Mouse (Mus musculus): ENCODE data around the gene Pxylp1. TPM values are rescaled to one million over a fixed set of nuclear protein-coding genes. Genes with fewer than 3 reads are reported as not detected.
A peak's percentile ranks its signal among the peaks of the same experiment; 100 is the strongest.

Pxylp1 gene
- total and polyA plus RNA-seq, 3 experiments = 7.8 to 10.1 (median 8.3) TPM

GRCm38 (mm10) chr9:96835374-96835921 lies 57.0 kb downstream of the Pxylp1 start:
- TF ChIP-seq MXI1 (IDR thresholded peaks at IDR 0.05; ENCODE audit: low read depth, low read length) = no peak
- TF ChIP-seq MAZ (IDR thresholded peaks at IDR 0.05; ENCODE audit: low read depth, low read length) = no peak
- TF ChIP-seq JUN (IDR thresholded peaks at IDR 0.05; ENCODE audit: insufficient read depth, low read depth, low read length) = no peak
- TF ChIP-seq KAT2A (IDR thresholded peaks at IDR 0.05; ENCODE audit: insufficient replicate concordance, low read length) = no peak
- TF ChIP-seq ETS1 (conservative IDR thresholded peaks at IDR 0.05; ENCODE audit: low read depth, low read length) = no peak
- TF ChIP-seq NELFE (IDR thresholded peaks at IDR 0.05; ENCODE audit: low read depth, low read length) = no peak
- no peak for TF ChIP-seq MAFK (IDR thresholded peaks at IDR 0.05; ENCODE audit: insufficient replicate concordance, low read length)
- TF ChIP-seq RCOR1 (conservative IDR thresholded peaks at IDR 0.05; ENCODE audit: low read depth, low read length) = no peak
- no peak for TF ChIP-seq JUND (conservative IDR thresholded peaks at IDR 0.05; ENCODE audit: low read depth, low read length)
- no peak for TF ChIP-seq TBP (conservative IDR thresholded peaks at IDR 0.05; ENCODE audit: low read depth, low read length)
- no peak for TF ChIP-seq ELF1 (IDR thresholded peaks at IDR 0.05; ENCODE audit: low read depth, low read length)
- Histone ChIP-seq H3K27ac (ENCODE audit: insufficient read depth, low read depth) (no peak overlapping the region), H3K4me3 (replicated peaks in 1 of 3; ENCODE audit: low read depth in 2 of 3, low read length in 2 of 3, poor library complexity in 1 of 3) (no peak overlapping the region), H3K9ac (ENCODE audit: insufficient read depth, low read depth) (no peak overlapping the region), H3K36me3 (replicated peaks in 1 of 2; ENCODE audit: control insufficient read depth in 1 of 2, insufficient read depth in 1 of 2, low read length in 1 of 2) (peaks cover 0 to 49% of the 10 kb centered on the region in 2 experiments), H3K79me2 (replicated peaks; ENCODE audit: control insufficient read depth, extremely low read depth, insufficient read depth, poor library complexity, severe bottlenecking) (no peaks in the 10 kb centered on the region), H3K9me3 (replicated peaks; ENCODE audit: low read length) (no peaks in the 10 kb centered on the region), H3K27me3 (replicated peaks) (no peaks in the 10 kb centered on the region), H3K4me2 (ENCODE audit: insufficient read depth, low read depth, poor library complexity, severe bottlenecking) (no peak overlapping the region), H3K4me1 (ENCODE audit: control insufficient read depth in 1 of 2, insufficient read depth in 2 of 2) (peaks cover 3 to 53% of the 10 kb centered on the region in 2 experiments; a peak in 2 of 4 replicates)
- DNase-seq (ENCODE audit: extremely low read depth) = no peak
- dilution Hi-C loops (cut with MboI; ENCODE audit: extremely low pct_ligation_motif_present, extremely low pct_unique_long_range_greater_than_20kb, low sequenced_read_pairs) (no loop called here), in situ Hi-C loops (cut with MboI; ENCODE audit: low pct_ligation_motif_present, low pct_unique_long_range_greater_than_20kb, low sequenced_read_pairs) (no loop called here)

- no peak overlapping the region for H3K4me3 ChIP-seq (replicated peaks in 1 of 3; ENCODE audit: low read depth in 2 of 3, low read length in 2 of 3, poor library complexity in 1 of 3)
- no peaks in the 10 kb centered on the region for H3K9me3 ChIP-seq (replicated peaks; ENCODE audit: low read length)
- DNase-seq (ENCODE audit: extremely low read depth) = no peak
- dilution Hi-C loops (cut with MboI; ENCODE audit: extremely low pct_ligation_motif_present, extremely low pct_unique_long_range_greater_than_20kb, low sequenced_read_pairs) = no loop called here
- H3K79me2 ChIP-seq (replicated peaks; ENCODE audit: control insufficient read depth, extremely low read depth, insufficient read depth, poor library complexity, severe bottlenecking) = no peaks in the 10 kb centered on the region
- H3K9ac ChIP-seq (ENCODE audit: insufficient read depth, low read depth) = no peak overlapping the region
- peaks cover 0 to 43% of the 10 kb centered on the region in 2 experiments for H3K36me3 ChIP-seq (replicated peaks in 1 of 2; ENCODE audit: control insufficient read depth in 1 of 2, insufficient read depth in 1 of 2, low read length in 1 of 2)
- in situ Hi-C loops (cut with MboI; ENCODE audit: low pct_ligation_motif_present, low pct_unique_long_range_greater_than_20kb, low sequenced_read_pairs) = no loop called here
- TF ChIP-seq CTCF (conservative IDR thresholded peaks at IDR 0.05 in 1 of 2, IDR thresholded peaks at IDR 0.05 in 1 of 2; ENCODE audit: low read depth in 2 of 2, low read length in 2 of 2) = peak in 1 of 2 experiments; percentile 12; a peak in 1 of 4 replicates
- no peak for TF ChIP-seq USF2 (conservative IDR thresholded peaks at IDR 0.05; ENCODE audit: low read depth, low read length)
- H3K27me3 ChIP-seq (replicated peaks) = no peaks in the 10 kb centered on the region
- peaks cover 1 to 40% of the 10 kb centered on the region in 2 experiments; a peak in 2 of 4 replicates for H3K4me1 ChIP-seq (ENCODE audit: control insufficient read depth in 1 of 2, insufficient read depth in 2 of 2)
- no peak overlapping the region for H3K27ac ChIP-seq (ENCODE audit: insufficient read depth, low read depth)
- no peak overlapping the region for H3K4me2 ChIP-seq (ENCODE audit: insufficient read depth, low read depth, poor library complexity, severe bottlenecking)
These were observed 58.9 kb downstream of the Pxylp1 start for GRCm38 (mm10) chr9:96833606-96834005.

GRCm38 (mm10) chr9:96832516-96832915 lies 60.0 kb downstream of the Pxylp1 start:
- TF ChIP-seq IRF4 (IDR thresholded peaks at IDR 0.05; ENCODE audit: low read depth, low read length) = no peak
- TF ChIP-seq MAFK (IDR thresholded peaks at IDR 0.05; ENCODE audit: insufficient replicate concordance, low read length) = no peak
- no peak for TF ChIP-seq MYC (IDR thresholded peaks at IDR 0.05; ENCODE audit: low read depth, low read length)
- TF ChIP-seq JUN (IDR thresholded peaks at IDR 0.05; ENCODE audit: insufficient read depth, low read depth, low read length) = no peak
- no peak for TF ChIP-seq ZNF384 (IDR thresholded peaks at IDR 0.05; ENCODE audit: low read depth, low read length)
- no peak for TF ChIP-seq NRF1 (IDR thresholded peaks at IDR 0.05; ENCODE audit: low read depth, low read length)
- TF ChIP-seq HCFC1 (IDR thresholded peaks at IDR 0.05; ENCODE audit: low read depth, low read length) = no peak
- no peak for TF ChIP-seq ZC3H11A (IDR thresholded peaks at IDR 0.05; ENCODE audit: low read depth, low read length)
- no peak for TF ChIP-seq BHLHE40 (IDR thresholded peaks at IDR 0.05; ENCODE audit: low read depth, low read length)
- TF ChIP-seq TBP (conservative IDR thresholded peaks at IDR 0.05; ENCODE audit: low read depth, low read length) = no peak
- TF ChIP-seq MAZ (IDR thresholded peaks at IDR 0.05; ENCODE audit: low read depth, low read length) = no peak
- TF ChIP-seq ZKSCAN1 (IDR thresholded peaks at IDR 0.05; ENCODE audit: borderline replicate concordance, low read depth, low read length) = no peak
- Histone ChIP-seq H3K79me2 (replicated peaks; ENCODE audit: control insufficient read depth, extremely low read depth, insufficient read depth, poor library complexity, severe bottlenecking) (no peaks in the 10 kb centered on the region), H3K27me3 (replicated peaks) (no peaks in the 10 kb centered on the region), H3K4me2 (ENCODE audit: insufficient read depth, low read depth, poor library complexity, severe bottlenecking) (no peak overlapping the region), H3K9ac (ENCODE audit: insufficient read depth, low read depth) (no peak overlapping the region), H3K4me3 (replicated peaks in 1 of 3; ENCODE audit: low read depth in 2 of 3, low read length in 2 of 3, poor library complexity in 1 of 3) (no peak overlapping the region), H3K36me3 (replicated peaks in 1 of 2; ENCODE audit: control insufficient read depth in 1 of 2, insufficient read depth in 1 of 2, low read length in 1 of 2) (peaks cover 0 to 48% of the 10 kb centered on the region in 2 experiments), H3K4me1 (ENCODE audit: control insufficient read depth in 1 of 2, insufficient read depth in 2 of 2) (peaks cover 0 to 36% of the 10 kb centered on the region in 2 experiments; a peak in 2 of 4 replicates), H3K9me3 (replicated peaks; ENCODE audit: low read length) (no peaks in the 10 kb centered on the region), H3K27ac (ENCODE audit: insufficient read depth, low read depth) (no peak overlapping the region)
- in situ Hi-C loops (cut with MboI; ENCODE audit: low pct_ligation_motif_present, low pct_unique_long_range_greater_than_20kb, low sequenced_read_pairs) (no loop called here), dilution Hi-C loops (cut with MboI; ENCODE audit: extremely low pct_ligation_motif_present, extremely low pct_unique_long_range_greater_than_20kb, low sequenced_read_pairs) (no loop called here)
- no peak for DNase-seq (ENCODE audit: extremely low read depth)
